Mouse (Mus musculus) embryonic facial prominence, embryonic 15.5 days (tissue): ENCODE measurements at regions not wholly inside any gene's neighbourhood (a gene's known extent, or its start where the extent isn't known, plus 50 kb on each side); places are given as distances from the start of the nearest gene placed in this dataset.

Experiments used
- ATAC-seq: fragments of 200-750 bp; cut with Nextera tagmentation; 2 replicates; pipeline ENCODE4 v1.8.0; 2017; ENCODE audit warnings: low read depth, moderate TSS enrichment; ENCODE audit not compliant: insufficient number of reproducible peaks, low FRiP score, low TSS enrichment
- H3K27ac ChIP-seq: fragments of 300-500 bp; sonication (generic); replicated peaks from 2 replicates; pipeline ENCODE4 v1.5.1; 2015; ENCODE audit warnings: mild to moderate bottlenecking, inconsistent platforms
- H3K27me3 ChIP-seq: fragments of 300-500 bp; sonication (generic); 2 replicates; pipeline ENCODE4 v1.6.1; 2015; ENCODE audit warnings: inconsistent platforms
- H3K36me3 ChIP-seq: fragments of 300-500 bp; sonication (generic); 2 replicates; pipeline ENCODE4 v1.6.1; 2015; ENCODE audit warnings: mild to moderate bottlenecking, inconsistent platforms
- H3K4me1 ChIP-seq: fragments of 300-500 bp; sonication (generic); 2 replicates; pipeline ENCODE4 v1.6.1; 2015; ENCODE audit warnings: inconsistent platforms
- H3K4me2 ChIP-seq: fragments of 300-500 bp; sonication (generic); replicated peaks from 2 replicates; pipeline ENCODE4 v1.6.1; 2015; ENCODE audit warnings: mild to moderate bottlenecking, inconsistent platforms
- H3K4me3 ChIP-seq: fragments of 300-500 bp; sonication (generic); replicated peaks from 2 replicates; pipeline ENCODE4 v1.5.1; 2015; ENCODE audit warnings: mild to moderate bottlenecking, inconsistent platforms
- H3K9ac ChIP-seq: fragments of 300-500 bp; sonication (generic); 2 replicates; pipeline ENCODE4 v1.6.1; 2015; ENCODE audit warnings: inconsistent platforms
- H3K9me3 ChIP-seq: fragments of 300-500 bp; sonication (generic); replicated peaks from 2 replicates; pipeline ENCODE4 v1.6.1; 2016; ENCODE audit warnings: inconsistent platforms
- WGBS: fragments of 180-500 bp; shearing (Covaris S2); methylation state at CpG from one replicate; pipeline ENCODE4 v1.1.7; 2015; 5-methylcytosine and 5-hydroxymethylcytosine counted together

DNA sequence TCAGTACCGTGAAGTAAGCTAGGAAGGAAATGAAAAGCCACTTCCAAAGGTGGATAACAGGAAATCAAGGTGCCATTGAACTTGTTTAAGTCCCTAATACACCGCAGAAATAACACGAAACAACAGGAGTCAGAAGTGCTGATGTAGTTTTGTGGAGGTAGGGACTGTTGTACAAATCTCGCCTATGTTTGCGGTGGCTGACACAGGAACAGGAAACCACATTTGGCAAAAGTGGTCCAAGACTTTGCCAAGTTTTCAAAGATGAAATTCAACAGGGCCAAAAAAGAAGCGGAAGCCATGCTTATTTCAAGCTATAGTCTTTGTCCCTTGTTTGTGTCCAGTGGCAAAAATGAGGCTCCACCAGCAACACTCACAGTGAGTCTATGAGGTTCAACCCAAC lies 204.3 kb downstream of the Rpl36a-ps1 start:
- no peak overlapping the region for H3K4me3 ChIP-seq
- H3K36me3 ChIP-seq: no peaks in the 10 kb centered on the region
- no peaks in the 10 kb centered on the region for H3K27me3 ChIP-seq
- no peaks in the 10 kb centered on the region for H3K9me3 ChIP-seq
- no peak for ATAC-seq
- no peak overlapping the region for H3K4me2 ChIP-seq
- H3K9ac ChIP-seq: no peak overlapping the region
- 78% methylated on average over 6 of the region's 6 CpGs for WGBS
- H3K4me1 ChIP-seq: no peaks in the 10 kb centered on the region
- H3K27ac ChIP-seq: no peak overlapping the region

DNA sequence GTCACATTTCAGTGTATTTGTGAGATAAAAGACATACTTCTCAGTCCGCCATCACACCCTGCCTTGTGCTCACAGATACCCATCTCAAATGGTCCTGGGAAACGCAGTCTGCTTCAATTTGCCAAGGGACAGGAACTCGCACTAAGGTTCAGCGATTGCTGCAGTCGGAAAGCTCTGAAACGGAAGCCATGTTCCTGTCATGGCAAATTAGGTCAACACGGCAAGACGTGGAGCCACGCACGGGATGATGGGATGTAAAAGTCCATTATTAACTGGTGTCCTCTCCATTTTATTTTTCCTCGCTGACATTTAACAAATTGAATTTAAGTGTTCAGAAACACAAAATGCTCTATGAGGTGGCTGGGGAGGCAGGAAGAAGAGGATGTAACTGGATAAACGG lies 212.4 kb downstream of the Rpl36a-ps1 start:
- H3K4me3 ChIP-seq: no peak overlapping the region
- H3K4me1 ChIP-seq: no peaks in the 10 kb centered on the region
- WGBS: 88% methylated on average over 12 of the region's 12 CpGs
- H3K27ac ChIP-seq: no peak overlapping the region
- H3K27me3 ChIP-seq: no peaks in the 10 kb centered on the region
- no peak overlapping the region for H3K4me2 ChIP-seq
- H3K36me3 ChIP-seq: no peaks in the 10 kb centered on the region
- ATAC-seq: no peak
- no peak overlapping the region for H3K9ac ChIP-seq
- no peaks in the 10 kb centered on the region for H3K9me3 ChIP-seq

DNA sequence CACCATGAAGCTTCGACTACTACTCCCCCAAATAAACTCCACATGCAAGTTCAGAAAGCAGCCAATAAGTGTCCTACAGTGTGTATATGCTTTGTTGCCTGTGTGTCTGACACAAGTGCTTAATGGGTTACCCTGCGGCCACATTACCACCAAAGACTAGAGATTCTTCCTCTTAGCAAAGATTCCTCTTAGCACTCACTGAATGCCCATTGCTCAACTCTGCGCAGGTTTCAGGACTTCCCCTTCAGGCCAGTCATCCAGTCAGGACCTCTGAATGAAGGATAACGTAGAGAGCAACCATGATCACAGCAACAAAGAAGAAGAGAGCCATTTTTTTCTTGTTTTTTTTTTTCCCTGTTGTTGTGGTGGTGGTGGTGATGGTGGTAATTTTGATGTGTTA lies 222.0 kb downstream of the Rpl36a-ps1 start:
- no peak overlapping the region for H3K4me2 ChIP-seq
- no peak overlapping the region for H3K4me3 ChIP-seq
- ATAC-seq: no peak
- no peaks in the 10 kb centered on the region for H3K36me3 ChIP-seq
- no peaks in the 10 kb centered on the region for H3K9me3 ChIP-seq
- H3K27ac ChIP-seq: no peak overlapping the region
- H3K27me3 ChIP-seq: no peaks in the 10 kb centered on the region
- H3K9ac ChIP-seq: no peak overlapping the region
- no peaks in the 10 kb centered on the region for H3K4me1 ChIP-seq
- 77% methylated on average over 4 of the region's 4 CpGs for WGBS

DNA sequence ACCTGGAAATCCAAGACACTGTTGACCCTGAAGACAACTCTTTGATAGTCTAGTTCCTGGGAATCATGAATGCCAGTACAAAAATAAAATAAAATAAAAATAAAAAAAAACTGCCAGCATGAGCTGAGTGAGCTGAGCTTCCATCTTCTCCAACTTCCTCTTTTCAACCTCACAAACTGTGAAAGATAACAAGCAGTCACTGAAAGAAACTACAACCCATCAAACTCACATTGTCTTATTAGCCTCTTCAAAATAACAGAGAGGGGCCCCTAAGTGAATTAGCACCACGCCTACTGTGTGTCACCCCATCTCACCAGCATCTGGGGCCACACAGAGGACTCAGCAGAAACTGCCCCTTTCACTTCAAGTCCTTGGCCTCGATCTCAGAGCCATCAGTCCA lies 225.3 kb downstream of the Rpl36a-ps1 start:
- H3K9ac ChIP-seq: no peak overlapping the region
- no peaks in the 10 kb centered on the region for H3K9me3 ChIP-seq
- H3K4me1 ChIP-seq: no peaks in the 10 kb centered on the region
- no peak overlapping the region for H3K4me2 ChIP-seq
- H3K36me3 ChIP-seq: no peaks in the 10 kb centered on the region
- no peak overlapping the region for H3K27ac ChIP-seq
- no peak for ATAC-seq
- WGBS: 85% methylated on average over 2 of the region's 2 CpGs
- H3K27me3 ChIP-seq: no peaks in the 10 kb centered on the region
- H3K4me3 ChIP-seq: no peak overlapping the region

DNA sequence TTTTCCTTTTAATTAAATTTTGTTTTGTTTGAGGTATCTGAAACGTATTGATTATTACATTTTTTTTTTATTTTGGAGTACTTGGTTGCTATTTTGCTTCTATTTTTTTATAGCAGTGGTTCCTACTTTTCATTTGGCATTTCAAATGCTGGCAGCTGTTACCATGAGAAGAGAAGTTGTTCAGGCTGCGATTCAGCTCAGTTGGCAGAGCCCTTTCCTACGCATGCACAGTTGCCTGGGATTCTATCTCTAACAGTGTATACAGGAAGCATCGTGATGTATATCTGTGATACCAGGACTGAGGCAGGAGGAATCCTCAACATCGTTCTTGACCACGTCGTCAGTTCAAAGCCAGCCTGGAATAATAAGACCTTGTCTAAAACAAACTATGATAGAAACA lies 226.6 kb downstream of the Rpl36a-ps1 start:
- ATAC-seq: no peak
- Histone ChIP-seq H3K36me3 (no peaks in the 10 kb centered on the region), H3K9me3 (no peaks in the 10 kb centered on the region), H3K27me3 (no peaks in the 10 kb centered on the region), H3K4me2 (no peak overlapping the region), H3K27ac (no peak overlapping the region), H3K4me1 (no peaks in the 10 kb centered on the region), H3K4me3 (no peak overlapping the region), H3K9ac (no peak overlapping the region)
- WGBS: 82% methylated on average over 7 of the region's 7 CpGs

DNA sequence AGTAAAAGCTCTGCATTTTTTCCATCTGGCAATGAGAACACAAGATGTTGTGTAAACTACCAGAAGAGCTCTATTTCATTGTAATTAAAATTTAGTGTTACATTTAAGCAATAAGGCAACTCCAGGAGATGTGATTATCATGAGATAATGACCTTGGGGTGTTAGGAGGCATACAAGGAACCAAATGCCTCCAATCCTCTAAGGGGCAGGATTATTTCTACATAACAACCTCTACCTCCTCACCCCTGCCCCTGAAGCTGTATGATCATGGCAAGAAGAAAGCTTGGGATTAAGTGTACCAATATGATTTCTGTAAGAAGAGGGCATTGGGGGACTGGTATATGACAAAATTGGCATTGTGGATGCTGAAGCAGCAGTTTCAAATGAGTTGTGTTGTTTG lies 228.8 kb downstream of the Rpl36a-ps1 start:
- Histone ChIP-seq H3K4me1 (no peaks in the 10 kb centered on the region), H3K9me3 (no peaks in the 10 kb centered on the region), H3K9ac (no peak overlapping the region), H3K4me2 (no peak overlapping the region), H3K4me3 (no peak overlapping the region), H3K27me3 (no peaks in the 10 kb centered on the region), H3K36me3 (no peaks in the 10 kb centered on the region), H3K27ac (no peak overlapping the region)
- no peak for ATAC-seq

DNA sequence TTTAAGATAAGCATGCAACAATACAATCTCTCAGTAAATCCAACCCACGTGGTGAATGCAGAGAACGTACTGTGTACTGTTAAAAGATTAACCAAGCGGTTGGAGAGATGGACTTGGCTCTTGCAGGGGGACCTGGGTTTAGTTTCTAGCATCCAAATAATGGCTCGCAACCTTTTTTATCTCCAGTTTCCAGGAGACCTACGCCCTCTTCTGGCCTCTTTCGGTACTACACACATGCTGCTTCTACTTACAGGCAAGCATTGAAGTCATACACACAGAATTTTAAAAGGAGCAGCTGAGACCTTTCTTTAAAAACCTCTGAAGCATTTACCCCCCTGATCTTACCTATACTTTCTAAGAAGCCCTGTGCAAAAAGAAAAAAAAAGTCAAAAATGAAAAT lies 243.4 kb downstream of the Rpl36a-ps1 start:
- H3K4me1 ChIP-seq: no peaks in the 10 kb centered on the region
- no peak for ATAC-seq
- H3K27me3 ChIP-seq: no peaks in the 10 kb centered on the region
- H3K27ac ChIP-seq: no peak overlapping the region
- H3K9me3 ChIP-seq: no peaks in the 10 kb centered on the region
- H3K4me2 ChIP-seq: no peak overlapping the region
- H3K4me3 ChIP-seq: no peak overlapping the region
- WGBS: 89% methylated on average over 6 of the region's 6 CpGs
- H3K36me3 ChIP-seq: no peaks in the 10 kb centered on the region
- H3K9ac ChIP-seq: no peak overlapping the region

DNA sequence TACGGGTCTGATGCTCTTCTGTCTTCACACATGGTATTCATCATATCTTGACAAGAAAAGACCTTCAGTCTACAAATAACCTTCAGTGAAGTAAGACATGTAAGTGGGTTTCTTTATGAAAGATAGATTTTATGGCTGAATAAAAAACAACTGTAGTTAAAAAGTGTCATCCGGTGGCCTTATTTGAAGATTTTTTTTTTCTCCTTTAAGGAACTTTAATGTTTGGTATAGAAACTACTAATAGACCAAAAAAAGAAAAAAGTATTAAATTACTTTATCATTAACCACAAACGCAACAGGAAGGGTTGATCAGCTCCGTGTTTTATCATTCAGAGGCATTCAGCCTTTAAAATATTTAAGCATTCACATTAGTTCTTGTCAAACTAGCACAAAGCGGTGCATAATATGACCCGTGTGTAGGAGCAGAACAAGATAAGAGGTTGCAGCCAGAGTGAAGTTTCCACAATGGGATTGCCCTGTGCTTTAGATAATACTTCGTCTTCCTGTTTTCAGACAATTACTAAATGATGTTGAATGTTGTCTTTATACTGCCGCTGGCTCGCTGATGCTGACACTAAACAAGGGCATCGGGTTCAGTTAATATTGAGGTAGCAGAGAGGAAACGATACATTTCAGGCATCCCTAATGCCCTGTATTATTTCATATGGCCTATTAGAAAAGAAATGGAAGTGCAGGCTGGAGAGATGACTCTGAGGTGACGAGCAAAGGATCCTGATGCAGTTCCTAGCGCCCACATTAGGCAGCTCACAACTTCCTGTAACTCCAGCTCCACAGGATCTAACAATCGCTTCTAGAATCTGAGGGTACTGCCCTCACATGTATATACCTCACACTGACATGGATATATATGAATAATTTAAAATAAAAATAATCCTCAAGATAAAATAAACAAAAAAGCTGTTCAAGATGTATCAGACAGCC lies 244.8 kb downstream of the Rpl36a-ps1 start:
- H3K9me3 ChIP-seq: no peaks in the 10 kb centered on the region
- H3K27me3 ChIP-seq: no peaks in the 10 kb centered on the region
- no peak overlapping the region for H3K9ac ChIP-seq
- H3K27ac ChIP-seq: no peak overlapping the region
- no peaks in the 10 kb centered on the region for H3K36me3 ChIP-seq
- H3K4me3 ChIP-seq: no peak overlapping the region
- ATAC-seq: no peak
- H3K4me2 ChIP-seq: no peak overlapping the region
- H3K4me1 ChIP-seq: no peaks in the 10 kb centered on the region
- 77% methylated on average over 14 of the region's 14 CpGs for WGBS

DNA sequence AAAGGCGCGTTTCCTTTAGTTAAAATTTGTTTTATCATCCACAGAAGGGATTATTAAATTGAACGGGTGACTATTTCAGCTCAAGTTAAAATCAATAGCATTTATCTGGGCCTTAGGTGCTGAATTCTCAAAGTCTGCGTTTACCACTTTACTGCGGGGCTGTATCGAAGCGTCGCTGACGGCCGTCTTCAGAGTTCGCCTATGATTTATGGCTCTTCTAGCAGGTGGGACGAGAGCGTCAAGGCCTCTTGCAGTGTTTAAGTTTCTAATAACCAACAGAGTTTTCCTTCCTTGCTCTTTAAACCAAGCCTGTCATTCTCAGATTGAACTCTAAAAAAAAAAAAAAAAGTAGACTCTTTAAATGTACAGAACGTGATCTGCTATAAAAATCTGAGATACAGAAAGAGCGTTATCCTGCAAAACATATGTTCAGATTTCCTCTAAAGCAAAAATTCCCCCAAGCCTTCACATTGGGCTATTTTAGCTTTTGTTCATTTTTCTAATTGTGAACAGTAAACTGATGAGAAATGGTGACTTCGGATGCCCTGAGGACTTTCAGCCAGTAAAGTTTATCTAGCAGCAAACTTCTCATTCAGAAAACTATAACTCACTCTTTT lies 246.9 kb downstream of the Rpl36a-ps1 start:
- Histone ChIP-seq H3K4me2 (no peak overlapping the region), H3K9me3 (no peaks in the 10 kb centered on the region), H3K27me3 (no peaks in the 10 kb centered on the region), H3K4me3 (no peak overlapping the region), H3K9ac (no peak overlapping the region), H3K36me3 (no peaks in the 10 kb centered on the region), H3K27ac (no peak overlapping the region), H3K4me1 (no peaks in the 10 kb centered on the region)
- WGBS: 82% methylated on average over 16 of the region's 16 CpGs
- no peak for ATAC-seq

DNA sequence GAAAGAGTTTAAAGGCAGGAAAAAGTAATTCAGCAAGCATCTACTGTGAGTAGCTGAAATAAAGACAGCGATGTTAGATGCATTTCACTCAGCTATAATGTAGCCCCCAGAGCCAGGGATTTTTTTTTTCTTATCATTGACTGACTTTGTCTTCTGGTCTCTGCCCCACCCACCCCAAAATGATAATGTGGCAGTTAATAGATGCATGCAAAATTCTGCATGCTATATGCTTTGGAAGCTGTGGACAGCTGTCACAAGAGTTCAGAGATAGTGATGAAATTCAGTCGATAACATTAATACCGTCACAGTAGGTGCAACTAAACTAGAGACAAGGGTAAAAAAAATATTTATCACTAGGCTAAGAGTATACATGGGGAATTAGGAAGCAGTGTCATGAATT lies 263.7 kb downstream of the Rpl36a-ps1 start:
- Histone ChIP-seq H3K9ac (no peak overlapping the region), H3K36me3 (no peaks in the 10 kb centered on the region), H3K4me3 (no peak overlapping the region), H3K4me2 (no peak overlapping the region), H3K4me1 (no peaks in the 10 kb centered on the region), H3K27ac (no peak overlapping the region), H3K27me3 (no peaks in the 10 kb centered on the region), H3K9me3 (no peaks in the 10 kb centered on the region)
- 92% methylated on average over 3 of the region's 3 CpGs for WGBS
- ATAC-seq: no peak

DNA sequence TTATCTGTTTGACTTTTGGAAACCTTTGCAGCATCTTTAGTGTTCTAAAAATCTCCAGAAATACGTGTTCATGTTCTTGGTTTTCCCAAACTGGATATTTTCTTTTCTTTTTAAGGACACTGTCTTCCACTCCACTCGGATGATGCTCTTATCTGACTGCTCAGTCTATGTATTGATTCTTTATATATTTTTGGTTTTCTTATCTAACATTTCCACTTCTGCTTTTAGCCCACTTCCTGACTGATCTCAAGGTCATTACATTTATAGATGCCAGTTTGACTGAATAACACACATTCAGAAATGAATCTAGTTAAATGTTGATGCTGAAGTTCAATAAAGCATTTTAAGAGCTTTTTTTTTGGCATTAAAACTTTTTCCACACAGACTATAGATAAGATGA lies 265.3 kb downstream of the Rpl36a-ps1 start:
- no peak overlapping the region for H3K27ac ChIP-seq
- no peaks in the 10 kb centered on the region for H3K36me3 ChIP-seq
- 75% methylated on average over 2 of the region's 2 CpGs for WGBS
- H3K4me1 ChIP-seq: no peaks in the 10 kb centered on the region
- no peak overlapping the region for H3K9ac ChIP-seq
- no peak overlapping the region for H3K4me3 ChIP-seq
- no peak overlapping the region for H3K4me2 ChIP-seq
- H3K9me3 ChIP-seq: no peaks in the 10 kb centered on the region
- ATAC-seq: no peak
- H3K27me3 ChIP-seq: no peaks in the 10 kb centered on the region

DNA sequence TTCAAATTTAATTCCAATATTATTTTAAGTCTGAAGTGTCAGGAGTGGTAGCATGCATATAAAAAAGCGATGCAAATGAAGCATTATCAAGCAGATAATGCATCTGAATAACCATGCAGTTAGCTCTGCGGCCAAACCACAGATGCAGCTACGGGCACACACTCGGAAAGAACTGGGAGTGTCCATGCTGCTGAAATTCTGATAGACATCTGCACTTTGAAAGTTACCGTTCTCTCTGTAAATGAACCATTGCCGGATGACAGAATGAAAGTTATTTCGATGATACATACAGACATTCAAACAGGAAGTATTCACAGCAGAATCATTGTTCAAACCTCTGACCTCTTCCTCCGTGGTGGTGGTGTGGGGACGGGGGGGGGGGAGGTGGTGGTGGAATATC lies 271.6 kb downstream of the Rpl36a-ps1 start:
- ATAC-seq: no peak
- Histone ChIP-seq H3K27ac (no peak overlapping the region), H3K27me3 (no peaks in the 10 kb centered on the region), H3K9me3 (no peaks in the 10 kb centered on the region), H3K4me2 (no peak overlapping the region), H3K4me1 (no peaks in the 10 kb centered on the region), H3K4me3 (no peak overlapping the region), H3K36me3 (no peaks in the 10 kb centered on the region), H3K9ac (no peak overlapping the region)
- 72% methylated on average over 9 of the region's 9 CpGs for WGBS
